Mouse (Mus musculus): ENCODE measurements at regions not wholly inside any gene's neighbourhood (a gene's known extent, or its start where the extent isn't known, plus 50 kb on each side); places are given as distances from the start of the nearest gene placed in this dataset.

GRCm38 (mm10) chr13:84366839-84367238 lies 144.7 kb downstream of the Tmem161b start:
- TF ChIP-seq CTCF (conservative IDR thresholded peaks at IDR 0.05; ENCODE audit: insufficient read depth, insufficient read length, low read depth, low read length) (no peak), POLR2A (IDR thresholded peaks at IDR 0.05; ENCODE audit: low read depth, low read length) (no peak)

Measured in kidney, adult 2 months (tissue).